Mouse (Mus musculus) yolk sac, embryonic 10.5 days (tissue): ENCODE measurements around the gene Syn3.
"Not testable (repeated sequence)": the region's sequence is repeated elsewhere in the genome, so short reads cannot be mapped to it uniquely, and the experiment has no call there.

ENCODE experiments used
- DNase-seq: peaks from one replicate; pipeline ENCODE4 v3.0.0-alpha.2; 2017; ENCODE audit warnings: low spot score

The Syn3 gene

GRCm38 (mm10) chr10:86498673-86499391 lies at the start of gene Syn3:
Gene Syn3 (minus strand): TSS chr10:86498896.
- peak; percentile 90 for DNase-seq

DNA sequence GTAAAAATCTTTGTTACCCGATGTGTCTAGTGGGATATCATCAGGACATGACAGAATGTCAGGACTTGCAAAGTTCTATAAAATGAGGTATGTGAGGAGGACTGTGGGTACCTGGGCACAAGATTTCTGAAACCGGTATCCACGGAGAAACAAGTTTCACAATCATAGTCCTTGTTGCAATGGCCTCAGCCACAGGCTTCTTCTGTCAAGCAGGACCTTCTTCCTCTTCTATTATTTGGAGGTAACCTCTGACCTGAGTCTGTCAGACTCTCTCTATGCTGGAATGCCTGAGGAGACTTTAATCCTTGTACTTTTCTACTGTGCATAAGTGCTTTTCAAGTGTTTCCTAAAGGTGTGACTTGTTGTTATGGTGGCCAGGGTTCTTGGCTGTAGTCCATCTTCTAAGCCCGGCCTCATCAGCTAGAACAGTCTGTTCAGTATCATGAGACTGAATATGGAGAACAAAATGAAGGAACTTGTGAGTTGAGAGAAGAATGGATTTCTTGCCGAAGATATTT lies 27.7 kb upstream of the Syn3 start:
- DNase-seq, result not testable (repeated sequence)

- no peak for DNase-seq
These were observed 15.1 kb upstream of the Syn3 start for GRCm38 (mm10) chr10:86513801-86514200.

GRCm38 (mm10) chr10:86510941-86511340 lies 12.2 kb upstream of the Syn3 start:
- DNase-seq, result no peak

DNA sequence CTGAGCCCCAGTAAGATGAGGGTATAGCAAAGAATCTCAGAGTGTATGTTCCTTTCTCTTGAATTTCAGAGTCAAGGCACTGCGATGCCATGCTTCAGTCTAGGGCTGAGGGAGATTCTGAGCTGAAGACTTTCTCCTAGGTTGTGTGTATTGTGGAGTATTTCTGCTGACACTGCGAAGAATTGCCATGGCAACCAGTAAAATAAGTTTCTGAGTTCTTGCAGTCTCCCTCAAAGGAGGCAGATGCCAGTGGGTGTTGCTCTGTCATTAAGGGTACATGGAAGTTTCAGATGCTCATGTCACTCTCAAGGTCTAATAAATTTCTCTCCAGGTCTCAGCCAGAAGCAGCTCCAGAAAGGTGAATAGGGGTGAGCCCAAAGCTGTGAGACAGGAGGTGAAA lies 3.4 kb upstream of the Syn3 start:
- no peak for DNase-seq

DNA sequence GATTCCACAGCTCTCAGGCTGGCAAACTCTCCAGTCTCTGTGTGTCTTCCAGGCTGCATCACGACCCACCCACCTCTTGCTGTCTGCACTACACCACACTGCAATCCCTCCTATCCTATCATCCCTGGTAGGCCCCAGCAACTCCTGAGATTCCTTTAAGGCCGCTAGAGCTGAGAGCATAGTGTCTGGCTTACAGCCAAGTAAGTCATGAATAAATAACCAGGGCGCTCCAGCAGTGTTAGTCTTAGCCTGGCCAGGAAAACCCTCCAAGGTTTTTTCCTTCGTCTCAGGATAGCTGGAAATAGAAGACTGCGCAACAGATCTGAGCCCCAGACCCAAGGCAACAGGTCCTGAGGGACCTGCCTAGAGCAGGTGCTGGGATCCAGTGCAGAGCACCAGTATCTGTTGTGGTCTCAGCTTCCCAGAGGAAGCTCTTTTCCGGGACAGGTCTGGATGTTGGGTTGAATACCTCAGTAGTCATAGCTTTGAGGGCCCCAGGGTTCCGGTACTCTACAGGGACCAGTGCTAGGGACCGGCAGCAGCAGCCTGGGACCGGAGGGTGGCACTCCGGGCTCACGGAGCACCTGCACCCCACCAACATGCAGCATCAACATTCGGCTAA lies 534 bp downstream of the Syn3 start:
- DNase-seq, result peak; percentile 69

GRCm38 (mm10) chr10:86495851-86496250 lies 2.8 kb downstream of the Syn3 start:
- DNase-seq, result no peak

- no peak for DNase-seq
These were observed 5.6 kb downstream of the Syn3 start for GRCm38 (mm10) chr10:86493140-86493539.

DNA sequence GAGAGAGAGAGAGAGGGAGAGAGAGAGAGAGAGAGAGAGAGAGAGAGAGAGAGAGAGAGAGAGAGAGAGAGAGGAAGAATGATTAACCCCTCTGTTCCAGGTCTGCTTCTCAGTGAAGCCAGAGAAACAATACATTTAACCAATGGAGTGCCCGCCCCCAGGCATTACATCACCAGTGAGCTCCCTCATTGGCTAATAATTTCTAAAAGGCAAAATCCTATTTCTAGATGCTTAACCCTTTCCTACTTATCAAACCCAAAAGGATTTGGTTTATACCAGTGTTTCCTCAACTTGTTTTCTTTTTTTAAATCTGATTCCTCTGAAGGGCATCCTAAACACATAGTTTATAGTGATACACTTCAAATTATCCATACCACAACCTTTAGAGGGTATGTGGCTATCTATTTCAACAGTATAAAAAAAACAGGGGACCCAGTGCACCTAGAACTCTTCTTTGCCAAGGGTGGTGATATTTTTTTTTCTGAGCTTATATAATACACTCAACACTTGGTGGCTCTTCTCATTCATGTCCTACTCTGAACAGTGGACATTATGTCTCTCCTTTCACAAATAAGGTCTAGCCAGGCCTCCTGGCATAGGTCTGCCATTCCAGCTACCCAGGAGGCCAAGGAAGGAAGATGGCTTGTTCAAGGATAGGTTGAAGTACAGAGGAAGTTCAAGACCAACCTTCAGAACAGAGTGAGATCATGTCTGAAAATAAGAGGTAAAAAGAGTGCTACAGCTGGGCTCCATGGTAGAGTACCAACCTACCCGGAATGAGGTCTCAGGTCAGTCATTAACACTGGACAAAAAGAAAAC lies 6.4 kb downstream of the Syn3 start:
- DNase-seq, result no peak

- no peak for DNase-seq
These were observed 7.2 kb downstream of the Syn3 start for GRCm38 (mm10) chr10:86491316-86492088.

GRCm38 (mm10) chr10:86488544-86488943 lies 10.2 kb downstream of the Syn3 start:
- DNase-seq, result no peak

GRCm38 (mm10) chr10:86485971-86486370 lies 12.7 kb downstream of the Syn3 start:
- no peak for DNase-seq

- DNase-seq, result no peak
These were observed 14.7 kb downstream of the Syn3 start for GRCm38 (mm10) chr10:86483968-86484367.

DNA sequence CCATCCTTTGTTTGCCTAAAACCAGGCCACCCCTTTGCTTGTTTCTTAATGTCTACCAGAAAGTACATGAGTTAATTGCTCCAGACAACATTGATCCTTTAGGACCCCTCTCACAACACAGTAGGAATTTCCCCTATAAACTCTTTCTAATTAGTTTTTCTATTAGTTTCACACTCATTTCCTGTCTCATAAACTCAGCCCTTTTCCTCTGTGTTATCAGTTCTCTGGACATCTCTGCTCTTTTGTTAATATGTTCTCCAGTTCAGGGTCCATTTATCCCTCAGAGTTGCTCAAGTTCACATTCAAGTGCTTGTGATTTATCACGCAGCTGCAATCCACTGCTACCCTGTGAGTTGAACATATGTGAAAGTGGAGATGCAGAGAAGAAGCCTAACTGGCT lies 16.2 kb downstream of the Syn3 start:
- DNase-seq, result no peak

- DNase-seq, result no peak
These were observed 18.0 kb downstream of the Syn3 start for GRCm38 (mm10) chr10:86480711-86481110.

DNA sequence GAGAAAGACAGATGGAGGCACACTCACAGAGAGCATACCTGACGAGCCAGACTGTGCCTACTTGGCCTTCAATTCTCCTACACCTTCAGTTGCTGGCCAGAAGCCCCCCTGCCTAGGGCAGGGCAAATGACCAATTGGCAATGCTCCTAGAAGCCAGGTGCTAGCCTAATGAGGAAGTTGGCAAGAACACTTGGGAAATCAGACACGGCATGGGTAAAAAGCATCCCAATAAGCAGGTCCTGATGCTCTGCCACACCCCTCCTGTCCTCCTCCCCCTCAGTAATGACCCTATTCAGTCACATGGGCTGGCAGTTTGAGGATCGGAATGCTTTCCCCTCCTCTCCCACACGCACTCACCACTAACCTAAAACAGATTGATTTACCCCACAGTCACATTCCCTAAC lies 19.0 kb downstream of the Syn3 start:
- DNase-seq, result no peak

- DNase-seq, result no peak
These were observed 22.0 kb downstream of the Syn3 start for GRCm38 (mm10) chr10:86476720-86477119.

- no peak for DNase-seq
These were observed 23.4 kb downstream of the Syn3 start for GRCm38 (mm10) chr10:86475270-86475669.

DNA sequence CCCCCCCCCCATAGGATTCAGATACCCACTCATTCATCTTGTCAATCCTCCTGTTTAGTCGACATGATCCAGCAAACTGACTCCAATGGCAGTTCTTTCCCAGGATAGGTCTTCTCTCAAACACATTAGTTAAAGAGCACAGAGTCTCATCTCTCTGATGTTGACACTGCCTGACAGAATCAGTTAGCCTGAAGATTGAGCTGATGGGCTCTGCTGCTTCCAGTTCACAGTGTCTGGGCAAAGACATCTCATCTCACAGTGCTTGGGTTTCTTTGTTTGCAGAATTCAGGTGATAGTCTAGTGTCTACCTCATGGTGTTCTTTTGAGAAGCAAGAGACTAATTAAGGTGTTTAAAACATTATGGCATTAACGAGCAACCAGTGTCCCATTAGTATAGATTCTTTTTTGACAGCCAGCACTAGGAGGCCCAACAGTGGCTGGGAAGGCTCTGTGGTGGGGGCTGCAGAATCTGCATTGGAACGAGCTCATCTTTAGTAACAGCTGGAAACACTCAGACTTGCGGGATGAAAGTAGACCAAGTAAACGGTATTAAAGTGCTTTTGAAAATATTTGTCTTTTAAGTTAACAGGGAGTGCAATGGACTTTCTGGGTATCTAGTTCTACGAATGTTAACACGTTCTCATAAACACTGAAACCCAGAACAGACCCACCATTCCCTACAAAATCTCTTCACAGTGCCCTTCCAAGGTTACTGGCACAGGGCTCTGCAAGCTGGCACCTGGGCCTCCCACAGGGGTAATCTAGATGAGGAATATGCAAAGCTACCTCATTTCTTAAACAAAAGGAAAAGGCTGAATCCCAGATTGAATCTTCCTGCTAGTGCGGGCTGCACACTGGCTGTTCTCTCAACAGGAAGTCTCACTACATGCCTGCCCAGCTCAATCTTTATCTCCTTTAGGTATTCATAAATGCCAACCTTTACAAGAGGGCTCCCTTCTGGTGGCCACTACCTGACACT lies 24.2 kb downstream of the Syn3 start:
- no peak for DNase-seq

GRCm38 (mm10) chr10:86473637-86474154 lies 25.0 kb downstream of the Syn3 start:
- peak; percentile 20 for DNase-seq
